Mouse (Mus musculus): Measurements from ENCODE around the gene Zbtb7a. TPM values are rescaled to one million over a fixed set of nuclear protein-coding genes. Genes with fewer than 3 reads are reported as not detected.
"Not testable (repeated sequence)": the region's sequence is repeated elsewhere in the genome, so short reads cannot be mapped to it uniquely, and the experiment has no call there.

The Zbtb7a gene
- total RNA-seq, 1 experiment from 2014 or later: 28.7 TPM

- no peak for ATAC-seq (ENCODE audit: extremely low read depth, insufficient number of reproducible peaks, low FRiP score, poor library complexity, severe bottlenecking)
These were observed 30.1 kb downstream of the Zbtb7a start for GRCm38 (mm10) chr10:81165118-81165517.

- ATAC-seq (ENCODE audit: extremely low read depth, insufficient number of reproducible peaks, low FRiP score, poor library complexity, severe bottlenecking): peak; percentile 89
These were observed 32.4 kb downstream of the Zbtb7a start, which contains the start of gene Pias4 for GRCm38 (mm10) chr10:81167200-81168086. TSS of gene Pias4 (minus strand) at chr10:81167923.

DNA sequence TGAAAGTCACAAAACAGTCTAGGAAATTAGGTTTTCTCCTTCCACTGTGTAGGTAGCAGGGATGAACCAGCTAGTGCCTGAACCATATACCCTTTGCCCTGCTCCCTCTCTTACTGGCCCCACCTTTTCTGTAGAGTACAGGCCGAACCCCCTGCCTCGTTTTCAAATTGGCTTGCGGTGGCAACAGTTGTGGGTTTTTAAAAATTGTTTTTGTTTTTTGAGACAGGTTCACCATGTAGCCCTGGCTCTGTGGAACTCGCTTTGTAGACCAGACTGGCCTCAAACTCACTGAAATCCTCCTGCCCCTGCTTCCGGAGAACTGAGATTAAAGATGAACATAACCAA is 33.0 kb downstream of the Zbtb7a start:
- ATAC-seq (ENCODE audit: extremely low read depth, insufficient number of reproducible peaks, low FRiP score, poor library complexity, severe bottlenecking): no peak

GRCm38 (mm10) chr10:81168521-81169244 is 33.7 kb downstream of the Zbtb7a start:
- ATAC-seq (ENCODE audit: extremely low read depth, insufficient number of reproducible peaks, low FRiP score, poor library complexity, severe bottlenecking): peak; percentile 40; the same call in 1 of the 2 replicates

- ATAC-seq (ENCODE audit: extremely low read depth, insufficient number of reproducible peaks, low FRiP score, poor library complexity, severe bottlenecking): peak; percentile 24
These were observed 34.4 kb downstream of the Zbtb7a start for GRCm38 (mm10) chr10:81169411-81169900.

DNA sequence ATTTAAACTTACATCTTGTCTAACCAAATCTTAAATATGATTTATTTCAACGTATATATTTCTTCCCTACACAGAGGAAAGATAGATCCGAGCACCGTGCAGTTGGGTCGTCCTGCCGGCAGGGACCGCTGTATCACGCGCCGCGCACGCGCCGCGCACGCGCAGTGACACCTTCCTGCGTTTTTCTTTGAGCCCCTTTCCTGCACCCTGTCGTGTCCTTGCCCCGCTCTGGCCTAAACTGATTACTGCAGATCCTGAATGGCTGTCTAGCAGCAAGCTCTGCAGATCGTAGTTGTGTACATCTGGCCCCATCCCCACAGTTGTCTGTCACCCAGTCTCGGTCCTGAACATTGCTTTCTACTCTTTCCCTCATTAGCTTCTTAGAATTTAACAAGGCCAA is 38.1 kb downstream of the Zbtb7a start:
- peak; percentile 20; the same call in 1 of the 2 replicates for ATAC-seq (ENCODE audit: extremely low read depth, insufficient number of reproducible peaks, low FRiP score, poor library complexity, severe bottlenecking)

GRCm38 (mm10) chr10:81174617-81175344 is 39.8 kb downstream of the Zbtb7a start:
- peak; percentile 66 for ATAC-seq (ENCODE audit: extremely low read depth, insufficient number of reproducible peaks, low FRiP score, poor library complexity, severe bottlenecking)

- not testable (repeated sequence) for ATAC-seq (ENCODE audit: extremely low read depth, insufficient number of reproducible peaks, low FRiP score, poor library complexity, severe bottlenecking)
These were observed 40.3 kb downstream of the Zbtb7a start for GRCm38 (mm10) chr10:81175345-81175701.

- no peak for ATAC-seq (ENCODE audit: extremely low read depth, insufficient number of reproducible peaks, low FRiP score, poor library complexity, severe bottlenecking)
These were observed 41.0 kb downstream of the Zbtb7a start for GRCm38 (mm10) chr10:81175936-81176465.

DNA sequence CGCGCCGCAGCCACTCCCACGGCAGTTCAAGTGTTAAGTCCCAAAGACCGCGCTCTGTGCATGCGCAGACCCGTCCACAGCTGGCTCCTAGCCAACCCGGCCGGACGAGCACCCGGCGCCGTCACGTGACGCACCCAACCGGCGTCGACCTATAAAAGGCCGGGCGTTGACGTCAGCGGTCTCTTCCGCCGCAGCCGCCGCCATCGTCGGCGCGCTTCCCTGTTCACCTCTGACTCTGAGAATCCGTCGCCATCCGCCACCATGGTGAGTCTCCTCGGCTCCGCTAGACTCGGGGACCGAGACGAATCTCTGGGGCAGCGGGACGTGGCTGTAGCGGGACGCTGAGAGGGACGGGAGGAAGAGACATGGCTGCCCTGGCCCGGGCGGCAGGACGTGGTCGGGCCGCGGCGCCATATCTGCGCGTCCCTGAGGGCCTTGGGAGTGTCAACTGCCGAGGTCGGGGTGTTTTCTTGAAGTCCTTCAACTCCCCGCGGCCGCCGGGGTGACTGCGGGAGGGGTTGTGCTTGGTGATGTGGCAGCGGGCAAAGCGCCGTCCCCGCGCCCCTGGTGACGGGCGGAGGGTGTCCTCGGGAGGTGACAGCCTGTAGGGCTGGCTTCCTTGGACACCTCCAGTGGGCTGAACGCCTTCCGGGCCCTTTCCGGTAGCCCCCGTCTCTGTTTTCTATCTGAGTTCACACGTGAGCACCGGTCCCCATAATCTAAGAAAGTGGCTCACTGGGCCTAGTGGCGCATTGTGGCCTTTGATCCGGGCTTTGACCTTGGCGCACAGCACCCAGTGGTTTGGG is 41.6 kb downstream of the Zbtb7a start, which contains the start of gene Eef2:
TSS of gene Eef2 (plus strand) at position 166 of the 806 bp plus-strand sequence.
- ATAC-seq (ENCODE audit: extremely low read depth, insufficient number of reproducible peaks, low FRiP score, poor library complexity, severe bottlenecking): peak; percentile 43

- ATAC-seq (ENCODE audit: extremely low read depth, insufficient number of reproducible peaks, low FRiP score, poor library complexity, severe bottlenecking): no peak
These were observed 42.5 kb downstream of the Zbtb7a start for GRCm38 (mm10) chr10:81177491-81177925.

DNA sequence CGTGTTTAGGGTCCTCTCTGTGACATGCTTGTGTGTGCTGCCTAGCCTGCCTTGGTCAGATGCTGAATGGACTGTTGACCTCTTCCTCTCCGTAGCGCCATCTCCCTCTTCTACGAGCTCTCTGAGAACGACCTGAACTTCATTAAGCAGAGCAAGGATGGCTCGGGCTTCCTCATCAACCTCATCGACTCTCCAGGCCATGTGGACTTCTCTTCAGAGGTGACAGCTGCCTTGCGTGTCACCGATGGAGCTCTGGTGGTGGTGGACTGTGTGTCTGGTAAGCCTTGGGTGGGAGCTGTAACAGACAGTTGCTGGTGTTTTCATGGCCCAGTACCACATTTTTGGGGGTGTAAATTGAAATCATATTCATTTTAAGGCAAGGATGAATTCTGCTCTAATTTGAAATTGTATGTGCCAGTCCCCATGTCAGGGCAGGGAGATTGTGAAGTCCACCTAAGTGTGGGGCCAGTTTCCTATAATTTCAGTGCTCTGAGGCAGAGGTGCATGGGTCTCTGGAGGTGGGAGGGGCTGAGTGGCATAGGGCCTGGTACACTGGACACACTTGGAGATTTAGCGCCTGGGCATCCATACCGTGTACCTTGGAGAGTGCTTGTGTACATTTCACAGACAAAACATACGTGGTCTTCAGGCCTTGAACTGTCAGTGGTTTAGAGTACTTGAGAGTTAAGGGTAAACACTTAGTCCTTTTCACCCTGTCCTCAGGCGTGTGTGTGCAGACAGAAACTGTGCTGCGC is 43.1 kb downstream of the Zbtb7a start:
- ATAC-seq (ENCODE audit: extremely low read depth, insufficient number of reproducible peaks, low FRiP score, poor library complexity, severe bottlenecking): no peak

DNA sequence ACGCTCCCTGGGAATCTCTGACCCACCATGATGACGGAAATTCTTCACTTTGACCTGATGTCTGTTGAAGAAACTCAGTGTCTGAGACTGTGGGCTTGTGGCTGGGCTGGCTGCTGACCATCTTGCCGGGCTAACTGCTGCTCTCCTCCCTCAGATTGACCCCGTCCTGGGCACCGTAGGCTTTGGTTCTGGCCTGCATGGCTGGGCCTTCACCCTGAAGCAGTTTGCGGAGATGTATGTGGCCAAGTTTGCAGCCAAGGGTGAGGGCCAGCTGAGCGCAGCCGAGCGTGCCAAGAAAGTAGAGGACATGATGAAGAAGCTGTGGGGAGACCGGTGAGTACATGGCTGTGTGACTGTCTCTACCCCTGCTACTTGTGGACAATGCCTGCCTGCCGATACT is 43.9 kb downstream of the Zbtb7a start:
- ATAC-seq (ENCODE audit: extremely low read depth, insufficient number of reproducible peaks, low FRiP score, poor library complexity, severe bottlenecking): no peak

GRCm38 (mm10) chr10:81179451-81180342 is 44.7 kb downstream of the Zbtb7a start:
- no peak for ATAC-seq (ENCODE audit: extremely low read depth, insufficient number of reproducible peaks, low FRiP score, poor library complexity, severe bottlenecking)

DNA sequence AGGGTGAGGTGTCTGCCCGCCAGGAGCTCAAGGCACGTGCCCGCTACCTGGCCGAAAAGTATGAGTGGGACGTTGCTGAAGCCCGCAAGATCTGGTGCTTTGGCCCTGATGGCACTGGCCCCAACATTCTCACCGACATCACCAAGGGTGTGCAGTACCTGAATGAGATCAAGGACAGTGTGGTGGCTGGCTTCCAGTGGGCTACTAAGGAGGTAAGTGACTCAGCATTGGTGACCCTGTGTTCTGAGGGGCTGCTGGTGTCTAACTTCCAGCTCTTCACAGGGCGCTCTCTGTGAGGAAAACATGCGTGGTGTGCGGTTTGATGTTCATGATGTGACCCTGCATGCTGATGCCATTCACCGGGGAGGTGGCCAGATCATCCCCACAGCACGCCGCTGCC is 45.9 kb downstream of the Zbtb7a start:
- ATAC-seq (ENCODE audit: extremely low read depth, insufficient number of reproducible peaks, low FRiP score, poor library complexity, severe bottlenecking): no peak

- not testable (repeated sequence) for ATAC-seq (ENCODE audit: extremely low read depth, insufficient number of reproducible peaks, low FRiP score, poor library complexity, severe bottlenecking)
These were observed 46.8 kb downstream of the Zbtb7a start for GRCm38 (mm10) chr10:81181860-81182259.
